Mouse (Mus musculus) lung, adult 18-20 months (tissue): ENCODE results near the gene Prl3a1.

Experiments used
- DNase-seq, 2 experiments: peaks; one replicate each; pipeline ENCODE4 v3.0.0; 2022; ENCODE audit warnings: mixed read lengths in 2 of 2

Gene Prl3a1

DNA sequence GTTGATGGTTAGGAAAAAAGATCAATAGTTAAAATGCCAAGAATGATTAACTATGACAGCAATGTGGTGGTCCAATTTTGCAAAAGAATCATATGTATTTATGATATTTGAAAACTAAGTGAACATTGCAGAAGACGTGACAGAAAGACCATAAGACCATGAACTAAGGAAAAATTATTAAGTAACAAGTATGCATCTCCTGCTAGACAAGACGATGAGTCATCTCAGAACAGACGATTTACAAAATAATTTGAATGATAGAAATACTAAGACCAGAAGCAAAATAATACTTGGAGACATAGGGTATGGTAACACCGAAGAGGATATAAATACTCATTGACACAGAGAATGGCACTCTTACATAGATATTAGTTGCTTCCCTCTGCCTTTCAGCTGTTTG, at the start of gene Prl3a1:
Prl3a1 (plus strand) TSS at position 301 of the 400 bp plus-strand sequence.
- no peak for DNase-seq

DNA sequence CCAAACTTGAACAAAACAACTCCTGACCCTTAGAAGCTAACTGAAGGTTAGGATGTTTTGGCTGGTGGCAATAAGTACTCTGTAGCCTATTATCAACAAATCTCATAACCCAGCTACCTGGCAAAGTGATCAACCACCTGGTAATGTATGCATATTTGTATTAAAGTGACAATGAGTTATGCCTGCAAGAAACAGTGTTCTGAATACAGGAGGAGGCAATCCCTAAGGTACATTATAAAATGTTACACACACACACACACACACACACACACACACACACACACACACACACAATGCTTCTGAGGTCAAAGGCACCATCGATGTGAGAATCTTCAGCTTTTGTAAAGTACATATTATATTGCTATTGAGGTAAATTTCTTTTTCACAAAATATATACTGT, 17.7 kb upstream of the Prl3a1 start, which contains the start of gene Prl3b1:
Prl3b1 (plus strand) TSS at position 301 of the 400 bp plus-strand sequence.
- DNase-seq = no peak

DNA sequence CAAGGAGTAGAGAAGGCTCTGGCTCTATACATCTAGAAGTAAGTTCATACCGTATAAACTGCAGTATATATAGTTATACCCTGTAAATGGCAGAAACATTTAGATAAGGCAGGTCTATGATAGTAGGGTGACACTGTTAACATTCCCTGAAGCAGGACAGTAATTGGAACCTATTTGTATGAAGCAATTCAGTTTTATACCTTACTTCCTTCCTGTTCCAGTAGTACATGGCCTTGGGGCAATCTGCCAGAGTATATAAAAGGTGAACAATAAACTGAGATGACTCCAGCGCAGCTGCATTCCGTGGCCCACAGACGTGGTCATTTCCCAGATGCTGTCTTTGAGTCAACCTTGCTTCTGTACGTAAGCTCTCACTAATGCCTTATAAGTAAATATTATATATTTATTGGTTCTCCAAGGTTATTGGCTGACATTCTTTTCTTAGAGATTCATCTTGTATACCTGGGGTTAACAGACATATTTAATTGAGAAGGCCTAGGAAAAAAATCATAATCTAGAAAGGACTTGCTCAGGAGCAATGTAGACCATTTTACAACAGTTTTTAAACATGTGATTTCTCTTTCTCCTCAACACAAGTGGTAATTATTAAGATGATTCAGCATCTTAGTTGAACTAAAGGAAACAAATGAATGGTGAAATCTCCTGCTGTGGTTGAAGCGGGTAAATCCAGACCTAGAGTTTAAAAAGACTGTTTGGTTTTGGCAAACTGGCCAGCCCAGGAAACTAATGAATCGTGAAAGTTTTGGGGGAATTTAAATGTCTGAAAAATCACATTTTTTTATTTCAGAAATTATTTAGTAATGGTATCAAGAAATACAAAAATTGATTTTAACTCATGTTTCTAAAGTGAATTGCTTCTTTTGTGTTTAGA, 53.3 kb downstream of the Prl3a1 start, which contains the start of gene Prl6a1:
Prl6a1 (plus strand) TSS at position 294 of the 892 bp plus-strand sequence.
- no peak for DNase-seq
